ENCODE assay signal across 9 mouse cellular contexts in genomic region chr8:10414684-10415212, GRCm38 (mm10).
DNase-seq lines count a peak whose midpoint lies in the region; ATAC-seq lines count a peak whose summit lies in the region.
"Had no signal": no experiment of that assay in that cellular context is flagged by ENCODE, and none has a peak within 500 bp of the region (broad histone marks: within the 10 kb centered on the region; RNA-seq: fewer than 3 reads in every experiment).

No protein-coding gene starts in this region.

- H3K9ac ChIP-seq in forebrain, embryonic 13.5 days: no peak overlapping the region
- H3K9ac ChIP-seq in midbrain, embryonic 12.5 days (replicated peaks): no peak overlapping the region

- no peaks in the 10 kb centered on the region for H3K9me3 ChIP-seq in forebrain, embryonic 13.5 days (replicated peaks)
- H3K9me3 ChIP-seq in midbrain, embryonic 12.5 days: no peaks in the 10 kb centered on the region

- 21% methylated on average over 6 of the region's 6 CpGs for WGBS in forebrain, embryonic 13.5 days
- 24% methylated on average over 6 of the region's 6 CpGs for WGBS in midbrain, embryonic 12.5 days

- peak; percentile 53 for DNase-seq in CD4-positive, CD25-positive, alpha-beta regulatory T cell, adult 2 months (ENCODE audit: low read depth, low spot score)
- peak; percentile 61 for DNase-seq in brain, embryonic 18.5 days (ENCODE audit: low read depth, low spot score)
- DNase-seq in induced T-regulatory cell, adult 2 months (ENCODE audit: low read depth): peak; percentile 54
- DNase-seq in left cerebral cortex, adult 8-10 months (ENCODE audit: low spot score in 2 of 2): peak; percentile 42 to 81
- DNase-seq in splenic B cell, adult 2 months (ENCODE audit: low read depth, low spot score): peak; percentile 59

- H3K36me3 ChIP-seq in forebrain, embryonic 13.5 days (ENCODE audit: poor library complexity, severe bottlenecking): no peaks in the 10 kb centered on the region
- no peaks in the 10 kb centered on the region for H3K36me3 ChIP-seq in midbrain, embryonic 12.5 days
- H3K36me3 ChIP-seq in splenic B cell, adult 2 months (ENCODE audit: control insufficient read depth, insufficient read depth, low read length, poor library complexity, severe bottlenecking): no peaks in the 10 kb centered on the region

- no peak overlapping the region for H3K27ac ChIP-seq in forebrain, embryonic 13.5 days
- no peak overlapping the region for H3K27ac ChIP-seq in midbrain, embryonic 12.5 days (replicated peaks)

- H3K4me1 ChIP-seq in forebrain, embryonic 13.5 days: peaks cover 47% of the 10 kb centered on the region
- H3K4me1 ChIP-seq in midbrain, embryonic 12.5 days: peaks cover 13% of the 10 kb centered on the region

- H3K4me3 ChIP-seq in forebrain, embryonic 13.5 days: no peak overlapping the region
- no peak overlapping the region for H3K4me3 ChIP-seq in midbrain, embryonic 12.5 days
- H3K4me3 ChIP-seq: megakaryocyte, embryonic 14.5 days had no signal

- ATAC-seq in CD4-positive, CD25-positive, alpha-beta regulatory T cell, adult 4 months: no peak
- ATAC-seq in forebrain, embryonic 13.5 days: peak; percentile 5; the same call in 1 of the 2 replicates
- 0 out of 2 replicates have a peak, but pooled peaks have one; percentile 13 for ATAC-seq in midbrain, embryonic 12.5 days (ENCODE audit: low FRiP score, low read depth)

- H3K4me2 ChIP-seq in forebrain, embryonic 13.5 days: no peak overlapping the region
- no peak overlapping the region for H3K4me2 ChIP-seq in midbrain, embryonic 12.5 days (replicated peaks)

- no peaks in the 10 kb centered on the region for H3K27me3 ChIP-seq in forebrain, embryonic 13.5 days
- H3K27me3 ChIP-seq in midbrain, embryonic 12.5 days: no peaks in the 10 kb centered on the region
- H3K27me3 ChIP-seq in splenic B cell, adult 2 months (ENCODE audit: control insufficient read depth, insufficient read depth, low read length, poor library complexity, severe bottlenecking): no peaks in the 10 kb centered on the region
